Mouse (Mus musculus): Measurements from ENCODE around the gene Tlx2.

Gene Tlx2

GRCm38 (mm10) chr6:83023786-83024185 lies 46.3 kb downstream of the Tlx2 start:
- DNase-seq (ENCODE audit: low read depth, low spot score) = no peak

- no peak for DNase-seq (ENCODE audit: low read depth, low spot score)
These were observed 47.1 kb downstream of the Tlx2 start for GRCm38 (mm10) chr6:83023008-83023407.

- DNase-seq (ENCODE audit: low read depth, low spot score) = no peak
These were observed 49.1 kb downstream of the Tlx2 start for GRCm38 (mm10) chr6:83020836-83021593.

- DNase-seq (ENCODE audit: low read depth, low spot score) = no peak
These were observed 50.0 kb downstream of the Tlx2 start for GRCm38 (mm10) chr6:83020121-83020520.

GRCm38 (mm10) chr6:83019044-83019443 lies 51.0 kb downstream of the Tlx2 start:
- no peak for DNase-seq (ENCODE audit: low read depth, low spot score)
